Mouse (Mus musculus) C2C12 (cell line): ENCODE measurements around the gene Bloc1s1.
A peak's percentile ranks its signal among the peaks of the same experiment; 100 is the strongest.

Source experiments
- CEBPB ChIP-seq: IDR thresholded peaks from one replicate; pipeline ENCODE4 v1.6.1; 2011; ENCODE audit warnings: low read depth, mild to moderate bottlenecking, control low read depth, moderate library complexity
- CTCF ChIP-seq: IDR thresholded peaks from one replicate; pipeline ENCODE4 v1.5.1; 2011; ENCODE audit not compliant: control insufficient read depth, insufficient read depth, insufficient read length
- MYOD1 ChIP-seq: IDR thresholded peaks from one replicate; pipeline ENCODE4 v1.6.1; 2011; ENCODE audit warnings: low read depth; ENCODE audit not compliant: control insufficient read depth, insufficient read length
- USF1 ChIP-seq: IDR thresholded peaks from one replicate; pipeline ENCODE4 v1.6.1; 2011; ENCODE audit warnings: low read depth, mild to moderate bottlenecking, control low read depth, moderate library complexity

- no peak for TF ChIP-seq CTCF
- no peak for TF ChIP-seq CEBPB
- no peak for TF ChIP-seq USF1
- peak; percentile 78 for TF ChIP-seq MYOD1
Measured at GRCm38 (mm10) chr10:128931441-128931840, 7.6 kb upstream of the Bloc1s1 start.
